In genomic region chr2:128337791-128338190, GRCm38 (mm10) we compare ENCODE assay signal across 17 mouse cellular contexts.
A peak's percentile ranks its signal among the peaks of the same experiment; 100 is the strongest.
DNase-seq lines count a peak whose midpoint lies in the region; ATAC-seq and TF ChIP-seq lines count a peak whose summit lies in the region.
"Had no signal": no experiment of that assay in that cellular context is flagged by ENCODE, and none has a peak within 500 bp of the region (broad histone marks: within the 10 kb centered on the region; RNA-seq: fewer than 3 reads in every experiment).

No protein-coding gene starts in this region.

- no peak overlapping the region for H3K9ac ChIP-seq in heart, adult 2 months (ENCODE audit: low read depth, low read length)
- no peak overlapping the region for H3K9ac ChIP-seq in heart, postnatal 0 days (replicated peaks; ENCODE audit: low read depth, low read length)
- H3K9ac ChIP-seq: embryonic facial prominence, embryonic 12.5 days; forebrain, embryonic 15.5 days; heart, embryonic 15.5 days; hindbrain, embryonic 15.5 days had no signal

- peak overlapping the region; percentile 94 for H3K27ac ChIP-seq in heart, adult 2 months
- H3K27ac ChIP-seq in heart, postnatal 0 days (ENCODE audit: low read depth) = peak overlapping the region; percentile 96; the same call in 1 of the 2 replicates
- H3K27ac ChIP-seq in brown adipose tissue, adult 24 weeks (replicated peaks; ENCODE audit: low read depth, low read length) = peak overlapping the region; percentile 44
- H3K27ac ChIP-seq: forebrain, embryonic 15.5 days; hindbrain, embryonic 15.5 days had no signal

- no peak overlapping the region for H3K4me2 ChIP-seq in heart, postnatal 0 days (ENCODE audit: low read depth, low read length)
- H3K4me2 ChIP-seq: embryonic facial prominence, embryonic 12.5 days; forebrain, embryonic 15.5 days; heart, embryonic 15.5 days; hindbrain, embryonic 15.5 days had no signal

- peaks cover 3% of the 10 kb centered on the region; the same call in 1 of the 2 replicates for H3K36me3 ChIP-seq in heart, adult 2 months (ENCODE audit: control insufficient read depth, insufficient read depth, low read length)
- H3K36me3 ChIP-seq in heart, postnatal 0 days (replicated peaks; ENCODE audit: control insufficient read depth, insufficient read depth, low read length) = no peaks in the 10 kb centered on the region
- H3K36me3 ChIP-seq: embryonic facial prominence, embryonic 12.5 days; forebrain, embryonic 15.5 days; heart, embryonic 15.5 days; hindbrain, embryonic 15.5 days had no signal

- TF ChIP-seq CTCF in heart, adult 2 months (IDR thresholded peaks at IDR 0.05) = no peak
- TF ChIP-seq CTCF in heart, postnatal 0 days (IDR thresholded peaks at IDR 0.05; ENCODE audit: low read depth) = no peak

- 86% methylated on average over 5 of the region's 5 CpGs for WGBS in heart, adult 2 months
- WGBS in heart, postnatal 0 days = 90% methylated on average over 5 of the region's 5 CpGs

- no peaks in the 10 kb centered on the region for H3K9me3 ChIP-seq in heart, postnatal 0 days (replicated peaks; ENCODE audit: control insufficient read depth, low read length)
- H3K9me3 ChIP-seq: embryonic facial prominence, embryonic 12.5 days; forebrain, embryonic 15.5 days; heart, embryonic 15.5 days; hindbrain, embryonic 15.5 days had no signal

- H3K4me1 ChIP-seq in heart, adult 2 months (ENCODE audit: control insufficient read depth, insufficient read depth, low read length) = peaks cover 17% of the 10 kb centered on the region
- H3K4me1 ChIP-seq in heart, postnatal 0 days (ENCODE audit: control insufficient read depth, insufficient read depth) = peaks cover 47% of the 10 kb centered on the region
- peaks cover 26% of the 10 kb centered on the region for H3K4me1 ChIP-seq in brown adipose tissue, adult 24 weeks (ENCODE audit: control insufficient read depth, insufficient read depth, insufficient read length, low read length)

- no peak for DNase-seq in heart, adult 2 months
- DNase-seq in heart, adult 18-20 months = no peak
- DNase-seq in heart, postnatal 0 days (ENCODE audit: low spot score) = no peak
- DNase-seq in heart, postnatal 4 days = no peak
- peak; percentile 74 for DNase-seq in adipocyte (ENCODE audit: low spot score)
- DNase-seq in adrenal gland, postnatal 25 days = no peak
- DNase-seq: cerebellum, adult 11-12 months; cerebellum, postnatal 25 days; gastrocnemius, postnatal 14 days had no signal

- intact Hi-C loops in heart, adult 2 months (cut with DNase I) = loop anchor here (5.0 kb wide), 1 partner anchor 150 kb away; no protein-coding TSS in a partner anchor

- ATAC-seq in heart, postnatal 0 days (ENCODE audit: insufficient read depth, low read depth) = no peak
- ATAC-seq: activated CD4-positive, CD25-positive, alpha-beta regulatory T cell, adult 4 months; forebrain, embryonic 15.5 days; Patski had no signal

- H3K27me3 ChIP-seq in heart, adult 2 months (ENCODE audit: control insufficient read depth, insufficient read depth, low read length) = no peaks in the 10 kb centered on the region
- no peaks in the 10 kb centered on the region for H3K27me3 ChIP-seq in heart, postnatal 0 days (ENCODE audit: control insufficient read depth, insufficient read depth, low read length)
- H3K27me3 ChIP-seq: CH12.LX; embryonic facial prominence, embryonic 12.5 days; forebrain, embryonic 15.5 days; heart, embryonic 15.5 days; hindbrain, embryonic 15.5 days; Patski had no signal

- no peak for TF ChIP-seq EP300 in heart, adult 2 months (IDR thresholded peaks at IDR 0.05; ENCODE audit: insufficient read depth, low read depth, low read length)
- TF ChIP-seq EP300 in heart, postnatal 0 days (IDR thresholded peaks at IDR 0.05; ENCODE audit: low read depth) = no peak

- no peak for TF ChIP-seq POLR2A in heart, adult 2 months (IDR thresholded peaks at IDR 0.05; ENCODE audit: insufficient read depth, low read depth, low read length)

- H3K4me3 ChIP-seq in heart, adult 2 months = no peak overlapping the region
- no peak overlapping the region for H3K4me3 ChIP-seq in heart, postnatal 0 days (ENCODE audit: low read depth, low read length)
- no peak overlapping the region for H3K4me3 ChIP-seq in brown adipose tissue, adult 24 weeks (ENCODE audit: insufficient read depth, low read depth, low read length)
- H3K4me3 ChIP-seq: embryonic facial prominence, embryonic 12.5 days; forebrain, embryonic 15.5 days; heart, embryonic 15.5 days; hindbrain, embryonic 15.5 days had no signal

- H3K79me2 ChIP-seq in heart, adult 2 months (replicated peaks; ENCODE audit: control insufficient read depth, insufficient read depth, low read length) = no peaks in the 10 kb centered on the region

Comparison
In these comparisons a context has a peak if more than half of its experiments do, and no peak if none do; other contexts are left out.
1. H3K27ac ChIP-seq: peak in every context shown above with its lines; median percentile 96 in heart, postnatal 0 days; 94 in heart, adult 2 months; 44 in brown adipose tissue, adult 24 weeks.